Mouse (Mus musculus): ENCODE data around the gene Trdn. TPM values are rescaled to one million over a fixed set of nuclear protein-coding genes. Genes with fewer than 3 reads are reported as not detected.

Trdn gene
- polyA plus RNA-seq, 1 experiment from 2014 or later = 0.18 TPM

DNA sequence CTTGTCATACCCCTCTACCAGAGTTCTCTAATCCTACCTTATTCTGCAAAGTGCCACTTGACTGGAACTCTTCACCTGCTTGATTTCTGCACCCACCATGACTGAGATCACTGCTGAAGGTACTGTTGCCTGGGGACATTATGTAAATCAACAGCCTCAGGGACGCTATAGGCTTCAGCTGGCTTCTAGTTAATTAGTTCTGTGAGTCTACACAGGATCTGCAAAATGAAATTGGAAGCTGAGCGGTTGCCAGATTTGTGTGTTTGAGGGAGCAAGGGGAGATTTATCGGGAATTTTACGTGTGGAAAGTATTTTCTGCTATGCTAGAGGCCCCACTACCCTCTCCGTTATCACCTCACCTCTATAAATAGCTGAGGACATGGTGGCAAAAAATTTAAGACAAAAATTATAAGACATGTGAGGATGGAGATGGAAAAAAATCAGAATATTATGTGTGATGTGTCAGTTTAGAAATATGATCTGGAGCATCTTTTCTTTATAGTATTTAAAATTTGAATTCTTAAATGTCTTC is 3.3 kb downstream of the Trdn start:
- no peak for TF ChIP-seq CTCF (IDR thresholded peaks at IDR 0.05; ENCODE audit: low read depth)
- Histone ChIP-seq H3K4me3 (ENCODE audit: low read depth, low read length) (no peak overlapping the region), H3K36me3 (ENCODE audit: control insufficient read depth, insufficient read depth) (no peaks in the 10 kb centered on the region), H3K27ac (ENCODE audit: low read depth, low read length) (no peak overlapping the region), H3K27me3 (replicated peaks; ENCODE audit: control insufficient read depth, insufficient read depth, low read length) (no peaks in the 10 kb centered on the region), H3K4me1 (replicated peaks; ENCODE audit: control insufficient read depth, insufficient read depth, low read length) (no peaks in the 10 kb centered on the region), H3K4me2 (replicated peaks; ENCODE audit: low read depth) (no peak overlapping the region), H3K9me3 (ENCODE audit: control insufficient read depth) (no peaks in the 10 kb centered on the region), H3K9ac (ENCODE audit: low read depth, low read length) (no peak overlapping the region)
- WGBS = 72% methylated on average over 5 of the region's 5 CpGs
- no peak for ATAC-seq

- Histone ChIP-seq H3K9ac (ENCODE audit: low read depth, low read length) (no peak overlapping the region), H3K4me2 (replicated peaks; ENCODE audit: low read depth) (no peak overlapping the region), H3K36me3 (ENCODE audit: control insufficient read depth, insufficient read depth) (no peaks in the 10 kb centered on the region), H3K27ac (ENCODE audit: low read depth, low read length) (no peak overlapping the region), H3K9me3 (ENCODE audit: control insufficient read depth) (no peaks in the 10 kb centered on the region), H3K4me3 (ENCODE audit: low read depth, low read length) (no peak overlapping the region), H3K4me1 (replicated peaks; ENCODE audit: control insufficient read depth, insufficient read depth, low read length) (no peaks in the 10 kb centered on the region), H3K27me3 (replicated peaks; ENCODE audit: control insufficient read depth, insufficient read depth, low read length) (no peaks in the 10 kb centered on the region)
- TF ChIP-seq CTCF (IDR thresholded peaks at IDR 0.05; ENCODE audit: low read depth) = no peak
- no peak for ATAC-seq
Observed at GRCm38 (mm10) chr10:33088403-33088802, 8.0 kb downstream of the Trdn start.

GRCm38 (mm10) chr10:33092400-33092799 is 12.0 kb downstream of the Trdn start:
- Histone ChIP-seq H3K4me2 (replicated peaks; ENCODE audit: low read depth) (no peak overlapping the region), H3K27ac (ENCODE audit: low read depth, low read length) (no peak overlapping the region), H3K4me3 (ENCODE audit: low read depth, low read length) (no peak overlapping the region), H3K36me3 (ENCODE audit: control insufficient read depth, insufficient read depth) (no peaks in the 10 kb centered on the region), H3K9me3 (ENCODE audit: control insufficient read depth) (no peaks in the 10 kb centered on the region), H3K4me1 (replicated peaks; ENCODE audit: control insufficient read depth, insufficient read depth, low read length) (no peaks in the 10 kb centered on the region), H3K27me3 (replicated peaks; ENCODE audit: control insufficient read depth, insufficient read depth, low read length) (no peaks in the 10 kb centered on the region), H3K9ac (ENCODE audit: low read depth, low read length) (no peak overlapping the region)
- no peak for ATAC-seq
- WGBS = 71% methylated on average over 1 of the region's 1 CpGs
- no peak for TF ChIP-seq CTCF (IDR thresholded peaks at IDR 0.05; ENCODE audit: low read depth)

- H3K4me1 ChIP-seq (replicated peaks; ENCODE audit: control insufficient read depth, insufficient read depth, low read length) = no peaks in the 10 kb centered on the region
- H3K4me3 ChIP-seq (ENCODE audit: low read depth, low read length) = no peak overlapping the region
- no peaks in the 10 kb centered on the region for H3K27me3 ChIP-seq (replicated peaks; ENCODE audit: control insufficient read depth, insufficient read depth, low read length)
- no peak for ATAC-seq
- no peak overlapping the region for H3K4me2 ChIP-seq (replicated peaks; ENCODE audit: low read depth)
- no peak overlapping the region for H3K27ac ChIP-seq (ENCODE audit: low read depth, low read length)
- H3K36me3 ChIP-seq (ENCODE audit: control insufficient read depth, insufficient read depth) = no peaks in the 10 kb centered on the region
- no peak overlapping the region for H3K9ac ChIP-seq (ENCODE audit: low read depth, low read length)
- TF ChIP-seq CTCF (IDR thresholded peaks at IDR 0.05; ENCODE audit: low read depth) = no peak
- no peaks in the 10 kb centered on the region for H3K9me3 ChIP-seq (ENCODE audit: control insufficient read depth)
Observed at GRCm38 (mm10) chr10:33107942-33108341, 27.6 kb downstream of the Trdn start.

DNA sequence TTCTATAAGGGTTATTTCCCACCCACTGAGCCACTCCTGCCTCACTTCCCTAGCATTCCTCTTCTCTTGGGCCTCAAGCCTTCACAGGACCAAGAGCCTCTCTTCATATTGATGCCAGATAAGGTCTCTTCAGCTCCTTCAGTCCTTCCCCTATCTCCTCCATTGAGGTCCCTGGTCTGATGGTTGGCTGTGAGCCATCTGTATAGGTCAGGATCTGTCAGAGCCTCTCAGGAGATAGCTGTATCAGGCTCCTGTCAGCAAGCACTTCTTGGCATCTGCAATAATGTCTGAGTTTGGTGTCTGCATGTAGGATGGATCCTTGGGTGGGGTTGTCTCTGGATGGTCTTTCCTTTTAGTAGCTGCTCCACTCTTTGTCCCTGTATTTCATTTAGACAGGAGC is 42.7 kb downstream of the Trdn start:
- H3K27ac ChIP-seq (ENCODE audit: low read depth, low read length) = no peak overlapping the region
- no peak for TF ChIP-seq CTCF (IDR thresholded peaks at IDR 0.05; ENCODE audit: low read depth)
- no peaks in the 10 kb centered on the region for H3K4me1 ChIP-seq (replicated peaks; ENCODE audit: control insufficient read depth, insufficient read depth, low read length)
- H3K27me3 ChIP-seq (replicated peaks; ENCODE audit: control insufficient read depth, insufficient read depth, low read length) = no peaks in the 10 kb centered on the region
- no peaks in the 10 kb centered on the region for H3K36me3 ChIP-seq (ENCODE audit: control insufficient read depth, insufficient read depth)
- H3K9ac ChIP-seq (ENCODE audit: low read depth, low read length) = no peak overlapping the region
- H3K4me2 ChIP-seq (replicated peaks; ENCODE audit: low read depth) = no peak overlapping the region
- no peak overlapping the region for H3K4me3 ChIP-seq (ENCODE audit: low read depth, low read length)
- no peaks in the 10 kb centered on the region for H3K9me3 ChIP-seq (ENCODE audit: control insufficient read depth)
- no peak for ATAC-seq

DNA sequence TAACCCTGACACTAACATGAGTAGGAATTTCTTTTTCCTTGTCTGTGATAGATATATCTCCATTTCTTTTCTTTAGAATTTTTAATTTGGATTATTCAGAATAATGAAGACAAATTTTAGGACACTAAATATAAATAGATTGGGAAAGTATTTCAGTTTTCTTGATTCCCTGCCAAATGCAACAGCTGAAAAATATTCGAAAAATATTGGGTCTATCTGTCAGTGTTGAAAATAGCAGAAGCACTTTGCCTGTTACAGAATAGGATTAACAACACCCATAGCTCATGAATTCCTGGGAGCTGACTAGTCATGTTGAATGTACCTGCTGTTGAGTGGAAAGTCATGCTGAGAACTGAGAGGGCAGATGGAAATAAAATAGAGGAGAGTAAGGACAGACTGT is 64.6 kb downstream of the Trdn start:
- Histone ChIP-seq H3K36me3 (ENCODE audit: control insufficient read depth, insufficient read depth) (no peaks in the 10 kb centered on the region), H3K27me3 (replicated peaks; ENCODE audit: control insufficient read depth, insufficient read depth, low read length) (no peaks in the 10 kb centered on the region), H3K4me1 (replicated peaks; ENCODE audit: control insufficient read depth, insufficient read depth, low read length) (no peaks in the 10 kb centered on the region), H3K4me2 (replicated peaks; ENCODE audit: low read depth) (no peak overlapping the region), H3K9me3 (ENCODE audit: control insufficient read depth) (no peaks in the 10 kb centered on the region), H3K4me3 (ENCODE audit: low read depth, low read length) (no peak overlapping the region), H3K9ac (ENCODE audit: low read depth, low read length) (no peak overlapping the region), H3K27ac (ENCODE audit: low read depth, low read length) (no peak overlapping the region)
- ATAC-seq = no peak
- WGBS = 63% methylated on average over 1 of the region's 1 CpGs
- TF ChIP-seq CTCF (IDR thresholded peaks at IDR 0.05; ENCODE audit: low read depth) = no peak

Data from intestine, postnatal 0 days (tissue).